Mouse (Mus musculus) bone marrow, adult 2 months (tissue): Measurements from ENCODE around the gene Man1c1. TPM values are rescaled to one million over a fixed set of nuclear protein-coding genes. Genes with fewer than 3 reads are reported as not detected.

Experiments
- H3K27ac ChIP-seq: fragments of 200-500 bp; 2 replicates; pipeline ENCODE4 v1.5.1; 2012; ENCODE audit warnings: low read depth, mild to moderate bottlenecking, control low read depth, inconsistent platforms, low read length; ENCODE audit not compliant: control insufficient read depth, poor library complexity, insufficient read depth
- H3K4me1 ChIP-seq: fragments of 200-500 bp; 2 replicates; pipeline ENCODE4 v1.6.1; 2011; ENCODE audit warnings: low read length; ENCODE audit not compliant: control insufficient read depth, insufficient read depth
- H3K4me3 ChIP-seq: fragments of 200-500 bp; replicated peaks from 2 replicates; pipeline ENCODE3; 2011; ENCODE audit warnings: mild to moderate bottlenecking, low read depth, low read length, control low read depth; ENCODE audit not compliant: control insufficient read depth
- CTCF ChIP-seq: fragments of 200-500 bp; IDR thresholded peaks from 2 replicates; pipeline ENCODE4 v1.5.1; 2011; ENCODE audit warnings: low read length, control low read depth; ENCODE audit not compliant: control insufficient read depth, insufficient read depth
- POLR2A ChIP-seq: fragments of 200-500 bp; IDR thresholded peaks from 2 replicates; pipeline ENCODE4 v1.6.1; 2011; ENCODE audit warnings: low read depth, mild to moderate bottlenecking, control low read depth, low read length, borderline replicate concordance; ENCODE audit not compliant: control insufficient read depth
- WGBS: fragments of 180-500 bp; shearing (Covaris S2); methylation state at CpG from one replicate; pipeline ENCODE4 v1.1.7; 2018; 5-methylcytosine and 5-hydroxymethylcytosine counted together
- polyA plus RNA-seq: library from polyadenylated mRNA; stranded (reverse); fragments of >200 nt; gene quantifications from 2 replicates; pipeline ENCODE4 v1.2.4, GENCODE M21; 2011; ENCODE audit warnings: low replicate concordance; ENCODE audit not compliant: missing spikeins, insufficient read depth, insufficient read length

Man1c1 gene
- polyA plus RNA-seq, 1 experiment = 7.3 TPM

DNA sequence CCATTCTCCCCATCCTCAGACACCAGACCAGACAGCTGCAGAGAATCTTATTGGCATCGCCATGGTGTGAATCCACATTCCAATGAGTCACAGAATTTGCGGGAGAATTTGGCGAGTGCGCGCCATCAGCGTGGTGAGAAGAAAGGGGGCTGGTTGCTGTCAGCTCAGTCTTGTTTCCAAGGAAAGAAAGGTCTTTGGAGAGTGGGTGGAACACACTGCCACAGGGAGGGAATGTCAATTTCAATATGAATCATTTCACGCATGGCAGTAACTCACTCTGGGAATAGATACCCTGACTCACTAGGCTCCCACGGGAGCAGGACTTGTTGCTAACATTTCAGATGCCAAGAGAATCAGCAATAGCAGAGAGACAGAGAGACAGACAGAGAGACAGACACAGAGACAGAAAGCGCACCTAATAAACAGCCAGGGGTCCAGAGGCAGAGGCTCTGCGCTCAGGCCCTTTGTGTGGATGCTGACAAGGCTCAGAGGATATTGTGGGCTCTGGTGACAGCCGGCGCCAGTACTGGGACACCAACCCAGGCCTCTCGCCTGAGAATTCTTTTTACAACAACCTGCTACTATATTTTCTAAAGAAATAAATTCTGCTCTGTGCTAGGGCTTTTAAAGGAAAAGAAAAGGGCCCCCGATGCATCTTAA is 72.5 kb downstream of the Man1c1 start:
- Histone ChIP-seq H3K4me3 (no peak overlapping the region), H3K4me1 (peaks cover 6% of the 10 kb centered on the region), H3K27ac (no peak overlapping the region)
- WGBS = 86% methylated on average over 14 of the region's 14 CpGs
- TF ChIP-seq CTCF (no peak), POLR2A (no peak)

DNA sequence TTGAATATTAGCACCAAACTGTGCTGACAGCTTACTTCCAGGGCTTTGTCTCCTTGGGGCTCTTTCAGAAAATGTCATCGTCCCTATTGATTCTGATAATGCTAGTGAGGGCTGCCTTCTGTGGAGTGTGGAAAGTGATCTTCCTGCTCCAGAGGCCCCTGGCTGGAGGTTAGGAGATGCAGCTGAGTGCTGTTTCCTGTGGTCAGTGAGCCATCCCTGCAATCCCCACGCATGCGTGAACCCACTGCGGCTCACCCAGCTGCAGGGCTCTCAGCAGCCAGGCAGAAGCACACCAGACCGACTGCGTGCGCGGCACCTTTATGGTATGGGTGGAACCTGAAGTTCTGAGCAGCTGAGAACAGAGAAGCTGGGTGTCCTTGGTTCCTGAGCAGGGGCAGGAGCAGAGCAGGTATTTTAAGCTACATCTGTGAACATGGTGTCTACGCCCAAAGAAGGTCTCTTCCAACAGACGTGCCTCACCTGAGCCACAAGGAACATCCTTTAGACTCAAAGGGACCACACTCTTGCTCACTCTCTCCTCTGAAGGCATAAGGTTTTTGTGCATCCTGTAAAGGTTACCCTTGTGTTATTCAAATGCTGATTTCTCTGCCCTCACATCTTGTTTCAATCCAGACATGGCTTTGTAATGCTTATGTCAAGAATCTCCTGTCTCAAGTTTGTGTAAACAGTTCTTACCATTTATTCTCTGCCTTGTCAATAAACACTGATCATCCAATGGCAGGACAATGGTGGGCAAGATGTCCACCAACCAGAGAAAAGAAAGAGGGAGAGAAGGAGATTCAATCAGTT is 75.3 kb downstream of the Man1c1 start:
- WGBS = 62% methylated on average over 10 of the region's 10 CpGs
- no peak overlapping the region for H3K27ac ChIP-seq
- no peak overlapping the region for H3K4me3 ChIP-seq
- TF ChIP-seq POLR2A = no peak
- no peak for TF ChIP-seq CTCF
- peaks cover 6% of the 10 kb centered on the region for H3K4me1 ChIP-seq

DNA sequence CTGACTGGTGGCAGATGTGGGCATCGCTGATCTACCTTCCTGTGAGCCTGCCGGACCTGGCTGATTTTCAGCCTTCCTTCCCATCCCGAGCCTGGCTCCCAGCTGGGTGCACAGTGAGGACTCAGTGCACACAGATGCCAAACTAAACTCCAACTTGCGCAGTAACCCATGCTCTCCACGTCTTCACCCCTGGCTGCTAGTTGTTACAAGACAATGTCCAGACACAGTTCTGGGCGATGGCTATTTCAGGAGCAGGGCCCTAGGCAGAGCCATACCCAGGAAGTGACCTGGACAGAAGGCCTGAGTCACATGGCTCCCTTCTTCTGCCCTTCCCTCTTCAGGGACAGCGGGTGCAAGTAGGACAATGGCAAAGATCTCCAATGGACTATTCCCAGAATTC is 76.0 kb downstream of the Man1c1 start:
- H3K4me1 ChIP-seq = peaks cover 6% of the 10 kb centered on the region
- no peak overlapping the region for H3K4me3 ChIP-seq
- WGBS = 77% methylated on average over 7 of the region's 7 CpGs
- no peak for TF ChIP-seq CTCF
- TF ChIP-seq POLR2A = no peak
- no peak overlapping the region for H3K27ac ChIP-seq

DNA sequence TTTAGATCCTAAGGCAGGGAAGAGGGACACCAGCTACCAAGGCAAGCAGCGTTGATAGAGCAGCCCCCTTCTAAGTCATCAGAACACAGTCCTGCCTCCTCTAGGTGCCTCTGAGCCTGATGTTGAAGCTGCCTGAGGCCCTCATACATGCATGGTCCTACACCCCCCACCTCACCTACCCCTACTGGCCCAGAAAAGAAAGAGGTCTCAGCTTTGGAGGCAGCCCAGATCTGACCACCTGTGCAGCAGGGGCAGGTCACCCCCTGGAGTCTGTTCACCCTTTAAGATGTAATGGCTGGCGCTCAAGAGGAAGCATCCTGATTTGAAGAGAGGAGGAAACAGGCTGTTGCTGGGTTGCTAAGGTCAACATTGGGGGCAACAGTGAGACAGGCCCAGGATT is 77.2 kb downstream of the Man1c1 start:
- TF ChIP-seq POLR2A (no peak), CTCF (no peak)
- 71% methylated on average over 2 of the region's 2 CpGs for WGBS
- Histone ChIP-seq H3K27ac (no peak overlapping the region), H3K4me1 (peaks cover 4% of the 10 kb centered on the region), H3K4me3 (no peak overlapping the region)

DNA sequence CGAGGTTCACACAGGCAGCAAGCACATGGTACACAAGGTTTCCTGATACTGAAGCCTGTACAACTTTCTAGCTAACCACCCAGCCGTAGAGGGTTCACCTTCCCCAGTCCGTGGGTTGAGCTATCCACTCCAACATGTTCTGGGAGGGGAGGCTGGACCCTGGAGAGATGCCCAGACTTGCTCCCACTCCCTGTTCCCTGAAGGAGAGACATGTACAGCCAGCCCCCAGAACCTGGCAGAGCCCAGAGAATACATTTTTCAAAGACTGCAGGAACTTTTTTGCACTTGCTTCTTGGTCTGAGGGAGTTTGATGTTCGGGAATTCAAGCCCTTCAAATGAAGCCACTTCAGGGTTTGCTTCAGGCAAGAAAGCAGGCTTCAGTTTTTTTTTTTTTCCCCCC is 77.7 kb downstream of the Man1c1 start:
- WGBS = 71% methylated on average over 4 of the region's 4 CpGs
- TF ChIP-seq POLR2A = no peak
- no peak for TF ChIP-seq CTCF
- Histone ChIP-seq H3K4me1 (peaks cover 4% of the 10 kb centered on the region), H3K27ac (no peak overlapping the region), H3K4me3 (no peak overlapping the region)

DNA sequence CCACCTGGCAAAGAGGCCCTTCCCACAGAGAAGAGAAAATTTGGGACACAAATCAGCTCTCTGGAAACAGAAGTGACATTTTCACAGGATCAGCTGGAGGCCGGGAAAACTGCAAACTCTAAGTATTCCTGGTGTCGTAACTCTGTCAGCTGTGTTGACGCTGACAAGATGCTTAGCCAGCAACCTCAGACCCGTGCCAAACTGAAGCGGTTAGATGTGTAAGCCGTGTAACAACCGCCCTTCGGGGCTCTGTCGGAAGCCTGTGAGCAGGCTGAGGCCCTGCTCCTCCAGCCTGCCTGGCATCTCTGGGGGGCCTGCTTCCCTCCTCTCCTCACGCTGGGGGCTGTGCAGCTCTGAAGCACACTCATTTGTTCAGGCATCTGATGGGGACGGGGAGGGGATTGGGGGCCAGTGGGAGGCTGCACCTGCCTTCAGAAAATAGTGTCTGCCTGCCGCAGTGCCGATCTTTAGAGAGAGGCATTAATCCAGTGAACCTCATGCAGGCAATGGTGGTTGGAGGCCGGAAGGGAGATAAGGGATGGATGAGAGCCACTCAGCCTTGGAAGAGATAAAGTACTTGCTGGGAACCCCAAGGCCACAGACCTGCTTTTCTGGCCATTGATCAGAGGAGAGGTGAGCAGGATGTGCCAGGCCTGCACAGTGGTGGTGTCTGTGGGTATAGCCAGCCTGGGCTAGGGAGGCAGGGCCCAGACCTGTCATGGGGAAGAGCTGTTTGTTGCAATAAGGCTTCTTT is 79.8 kb downstream of the Man1c1 start:
- WGBS = 76% methylated on average over 14 of the region's 14 CpGs
- no peak overlapping the region for H3K4me3 ChIP-seq
- no peak for TF ChIP-seq CTCF
- TF ChIP-seq POLR2A = no peak
- H3K27ac ChIP-seq = no peak overlapping the region
- peaks cover 2% of the 10 kb centered on the region for H3K4me1 ChIP-seq

DNA sequence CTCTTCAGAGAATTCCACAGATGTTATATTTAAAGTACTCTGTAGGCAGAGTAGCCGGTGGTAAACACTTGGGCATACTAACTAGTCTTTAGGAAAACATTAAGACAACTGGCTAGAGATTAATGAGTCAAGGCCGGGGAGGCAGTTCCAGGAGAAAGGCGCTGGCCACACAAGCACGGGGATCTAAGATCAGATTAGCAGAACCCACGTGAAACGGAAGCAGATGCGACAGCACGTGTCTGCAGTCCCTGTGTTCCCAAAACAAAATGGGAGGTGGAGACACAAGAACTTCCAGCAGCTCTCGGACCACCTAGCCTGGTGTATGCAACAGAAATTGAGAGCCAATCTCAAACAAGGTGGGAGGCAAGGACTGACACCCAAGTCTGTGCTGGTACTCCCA is 82.4 kb downstream of the Man1c1 start:
- peaks cover 3% of the 10 kb centered on the region for H3K4me1 ChIP-seq
- 77% methylated on average over 9 of the region's 9 CpGs for WGBS
- no peak overlapping the region for H3K4me3 ChIP-seq
- no peak for TF ChIP-seq CTCF
- TF ChIP-seq POLR2A = no peak
- H3K27ac ChIP-seq = no peak overlapping the region

DNA sequence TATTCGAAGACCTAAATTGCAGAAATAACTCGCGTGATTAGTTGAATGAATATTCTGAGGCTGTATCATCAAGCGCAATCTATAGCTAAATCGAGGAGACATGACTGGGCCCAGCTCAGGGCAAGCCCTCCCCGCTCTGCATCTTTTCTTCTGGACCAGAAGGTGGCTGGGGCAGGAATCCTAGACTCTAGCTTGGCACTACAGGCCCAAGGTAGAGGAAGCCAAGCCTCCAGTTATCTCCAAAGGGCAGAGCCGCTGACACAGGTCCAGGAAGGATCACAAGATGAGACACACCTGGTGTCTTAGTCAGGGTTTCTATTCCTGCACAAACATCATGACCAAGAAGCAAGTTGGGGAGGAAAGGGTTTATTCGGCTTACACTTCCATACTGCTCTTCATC is 83.8 kb downstream of the Man1c1 start:
- Histone ChIP-seq H3K4me3 (no peak overlapping the region), H3K4me1 (peaks cover 3% of the 10 kb centered on the region), H3K27ac (no peak overlapping the region)
- TF ChIP-seq CTCF = no peak
- TF ChIP-seq POLR2A = no peak
- 89% methylated on average over 8 of the region's 8 CpGs for WGBS
